Mouse (Mus musculus) Muller cell, postnatal 12 days (primary cell): ENCODE results near the gene Wdr70.

Experiments used
- DNase-seq: peaks from one replicate; pipeline ENCODE4 v3.0.0-alpha.2; 2015; ENCODE audit errors: inconsistent ontology term

Gene Wdr70

DNA sequence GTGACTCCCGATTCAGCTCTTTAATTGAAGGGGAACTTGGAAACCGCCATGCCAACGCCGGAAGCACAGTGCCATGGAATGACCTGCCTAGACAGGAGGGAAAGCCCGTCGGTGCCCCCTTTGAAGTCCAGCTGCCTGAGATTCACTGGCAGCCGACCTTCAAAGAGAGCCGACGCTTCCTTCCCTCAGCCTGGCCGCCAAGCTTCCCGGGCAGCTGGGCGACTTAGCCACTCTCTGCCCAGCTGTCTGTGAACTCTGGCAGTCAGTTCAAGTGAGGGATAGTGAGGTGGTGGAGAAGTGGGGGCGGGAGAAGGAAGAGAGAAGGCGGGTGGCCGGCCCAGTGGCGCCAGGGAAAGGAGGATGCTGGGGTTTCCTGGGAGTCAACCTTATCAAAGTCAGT lies 164.9 kb downstream of the Wdr70 start:
- peak; percentile 51 for DNase-seq

DNA sequence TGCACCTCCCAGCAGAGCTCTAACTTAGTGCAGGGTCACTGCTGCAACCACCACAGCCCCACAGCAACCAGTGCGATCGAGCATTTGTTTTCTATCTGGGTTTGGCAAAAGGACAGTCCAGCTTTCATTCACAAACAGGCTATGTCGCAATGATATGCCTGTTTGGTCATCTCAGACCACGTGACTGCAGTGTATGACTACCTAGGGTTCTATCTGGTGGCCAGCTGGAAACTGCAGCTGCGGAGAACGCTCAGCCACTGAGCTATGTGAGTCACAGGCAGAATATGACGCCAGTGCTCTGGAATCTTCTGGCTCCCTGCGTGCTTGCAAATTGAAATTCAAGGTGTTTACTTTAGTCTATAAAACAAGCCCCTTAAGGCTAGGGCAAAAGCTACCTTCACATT lies 167.4 kb downstream of the Wdr70 start:
- DNase-seq = peak; percentile 93

DNA sequence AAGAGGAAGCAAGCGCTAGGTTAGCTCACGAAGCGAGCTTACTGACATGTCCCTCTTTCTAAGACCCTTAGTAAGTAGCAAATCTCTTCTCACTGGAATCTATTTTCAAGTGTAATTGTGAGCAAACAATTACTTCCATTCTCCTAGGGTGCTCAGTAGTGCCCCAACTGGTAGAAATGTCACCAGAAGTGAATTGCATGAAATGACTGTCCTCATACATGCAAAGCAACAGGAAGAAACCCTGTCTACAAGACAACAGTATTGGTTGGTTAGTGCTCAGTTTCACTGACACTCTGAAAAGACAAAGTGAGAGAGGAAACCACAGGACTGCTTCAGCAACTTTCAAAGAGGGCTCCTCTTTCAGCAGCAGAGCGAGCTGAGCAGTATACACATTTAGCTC lies 173.6 kb downstream of the Wdr70 start:
- no peak for DNase-seq

- DNase-seq = no peak
These were observed 175.7 kb downstream of the Wdr70 start for GRCm38 (mm10) chr15:7923281-7923680.

DNA sequence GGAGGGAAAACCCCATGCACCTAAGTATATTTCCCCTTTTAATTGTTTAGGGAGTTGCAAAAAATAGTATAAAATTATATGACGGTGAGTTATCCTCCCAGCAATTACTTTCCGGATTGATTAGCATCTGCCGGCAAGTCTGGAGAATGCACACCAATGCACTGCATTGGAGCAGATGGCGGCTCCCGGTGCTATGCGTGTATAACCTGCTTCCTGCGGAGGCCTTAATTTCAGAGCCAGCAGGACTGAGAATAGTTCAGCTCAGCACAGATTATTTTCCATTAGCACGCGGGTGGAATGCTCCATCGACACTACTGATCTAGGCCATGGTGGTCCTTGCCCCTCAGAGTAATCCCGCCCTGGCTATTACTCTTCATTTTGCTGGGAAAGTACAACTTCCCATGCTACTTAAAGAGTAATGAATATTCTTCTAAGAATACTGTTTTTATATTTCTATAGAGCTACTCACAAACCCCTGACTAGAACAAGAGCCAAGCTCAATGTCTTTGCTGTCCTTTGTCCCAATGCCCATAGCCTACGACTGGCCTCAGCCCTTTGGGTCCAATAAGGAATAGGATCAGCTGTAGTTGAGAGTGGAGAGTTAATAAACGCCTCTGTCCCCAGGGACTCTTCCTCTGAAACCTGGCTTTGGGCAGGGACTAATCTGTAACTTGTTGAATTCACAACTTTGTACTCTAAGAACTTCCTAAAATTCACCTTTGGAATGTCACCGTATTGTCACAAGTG lies 176.5 kb downstream of the Wdr70 start:
- no peak for DNase-seq

- DNase-seq = no peak
These were observed 177.9 kb downstream of the Wdr70 start for GRCm38 (mm10) chr15:7921124-7921523.

DNA sequence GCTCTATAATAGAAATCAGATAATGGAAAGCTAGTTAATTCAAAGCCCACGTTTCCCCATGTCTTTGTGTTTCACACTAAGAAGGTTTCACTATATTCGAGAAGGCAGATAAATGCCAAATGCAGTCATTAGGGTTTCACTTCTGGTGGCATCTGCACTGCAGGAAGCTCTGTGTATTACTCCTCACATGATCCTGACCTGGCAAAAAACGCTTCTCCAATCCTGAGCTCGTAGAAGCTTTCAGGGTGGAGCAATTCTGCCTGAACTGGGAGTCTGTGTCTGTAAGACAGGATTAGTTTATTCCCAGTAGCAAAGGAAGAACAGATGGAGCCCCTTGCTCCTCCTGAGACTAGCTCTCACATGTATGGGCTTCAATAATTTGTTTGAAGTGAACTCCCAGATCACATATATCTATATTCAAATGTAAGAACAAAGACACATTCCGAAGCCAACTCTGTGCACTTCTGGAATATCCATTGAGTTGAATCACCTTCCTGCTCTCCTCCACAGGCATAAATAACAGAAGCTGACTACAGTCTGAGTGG lies 192.4 kb downstream of the Wdr70 start:
- no peak for DNase-seq

GRCm38 (mm10) chr15:7899286-7899685 lies 199.7 kb downstream of the Wdr70 start:
- DNase-seq = no peak

- no peak for DNase-seq
These were observed 207.3 kb downstream of the Wdr70 start for GRCm38 (mm10) chr15:7891547-7892282.

GRCm38 (mm10) chr15:7890286-7890685 lies 208.7 kb downstream of the Wdr70 start:
- DNase-seq = no peak

DNA sequence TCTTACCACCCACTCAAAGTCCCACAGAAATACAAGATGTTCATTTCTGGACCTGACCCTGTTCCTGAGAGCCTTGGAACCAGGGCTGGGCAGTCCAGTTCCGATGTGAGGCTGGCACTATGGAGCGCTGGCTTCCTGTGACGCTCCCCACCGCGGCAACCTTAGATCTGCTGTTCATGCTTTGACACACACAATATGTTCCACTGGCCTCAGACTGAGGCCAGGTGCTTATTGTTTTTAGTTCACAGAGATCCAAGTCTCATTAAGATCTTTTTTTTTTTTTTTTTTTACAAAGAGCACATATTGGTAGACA lies 209.7 kb downstream of the Wdr70 start:
- no peak for DNase-seq

DNA sequence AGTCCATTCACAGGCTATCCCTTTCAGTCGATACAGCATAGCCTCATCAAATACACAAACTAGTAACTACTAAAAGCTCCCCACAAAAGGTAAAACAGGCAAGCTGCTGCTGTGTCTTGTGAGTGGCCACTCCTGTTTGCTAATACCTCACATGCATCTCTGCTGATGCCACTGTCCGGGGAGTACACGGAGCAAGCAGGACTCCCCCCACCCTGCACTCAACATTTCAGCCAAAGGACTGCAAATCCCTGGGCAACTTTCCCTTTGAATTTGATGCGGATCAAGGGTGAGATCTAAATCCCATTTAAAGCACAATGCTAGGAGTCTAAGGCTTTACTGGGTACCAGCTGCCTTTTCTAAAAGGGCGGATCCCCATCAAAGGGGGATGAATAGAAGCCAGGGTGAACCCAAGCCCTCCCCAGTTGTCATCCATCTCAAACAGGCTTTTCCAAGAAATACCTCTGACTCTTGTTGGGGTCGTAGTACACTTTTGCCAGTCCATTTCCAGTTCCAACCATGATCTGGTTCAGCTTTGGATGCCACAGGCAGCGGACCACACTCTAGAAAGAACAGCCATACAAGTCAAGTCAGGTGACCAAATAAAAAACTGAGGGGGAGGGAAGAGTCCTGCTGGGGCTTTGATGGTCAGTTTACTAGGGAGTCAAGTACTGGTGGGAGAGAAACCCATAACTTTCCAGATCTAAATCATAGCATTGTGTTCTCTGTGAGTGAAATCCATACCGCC lies 210.2 kb downstream of the Wdr70 start:
- no peak for DNase-seq

- peak; percentile 70 for DNase-seq
These were observed 212.4 kb downstream of the Wdr70 start for GRCm38 (mm10) chr15:7886591-7886990.

DNA sequence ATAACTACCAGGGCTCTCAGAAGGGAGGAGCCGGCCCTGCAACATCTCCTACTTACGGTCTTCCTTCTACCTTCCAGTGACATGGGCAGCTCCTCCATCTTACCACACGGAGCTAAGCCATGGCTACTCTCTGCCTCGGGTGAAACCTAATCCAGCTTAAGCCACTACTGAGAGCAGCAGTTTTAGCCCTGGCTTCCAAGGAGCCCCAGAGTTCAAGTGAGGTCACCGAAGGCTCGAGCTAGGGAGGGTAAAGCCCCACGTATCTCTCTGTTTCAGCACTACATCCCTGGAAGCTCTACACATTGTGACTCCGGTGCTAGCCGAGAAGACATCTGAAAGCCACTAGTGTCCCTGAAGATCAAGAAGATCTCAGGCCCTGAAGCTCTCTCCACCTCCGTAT lies 213.9 kb downstream of the Wdr70 start:
- DNase-seq = no peak

GRCm38 (mm10) chr15:7884181-7884580 lies 214.8 kb downstream of the Wdr70 start:
- no peak for DNase-seq

DNA sequence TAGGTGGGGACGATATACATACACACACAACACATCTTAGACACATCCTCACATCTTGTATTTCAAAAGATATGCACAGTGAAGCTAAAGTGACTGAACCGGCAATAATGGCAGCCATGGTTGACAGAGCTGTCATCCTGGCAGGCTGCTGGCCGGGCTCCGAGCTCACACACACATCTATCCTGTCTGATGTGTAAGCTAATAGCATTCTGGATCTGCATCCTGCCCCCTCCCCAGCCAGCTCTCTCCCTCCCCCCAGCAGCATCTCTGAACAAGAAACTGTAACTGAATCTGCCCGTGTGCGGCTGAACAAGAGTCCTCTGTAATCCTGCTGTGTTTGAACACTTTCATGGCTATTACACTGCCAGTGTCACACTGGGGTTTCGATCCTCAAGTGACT lies 219.1 kb downstream of the Wdr70 start:
- DNase-seq = no peak

GRCm38 (mm10) chr15:7878861-7879260 lies 220.1 kb downstream of the Wdr70 start:
- DNase-seq = no peak

DNA sequence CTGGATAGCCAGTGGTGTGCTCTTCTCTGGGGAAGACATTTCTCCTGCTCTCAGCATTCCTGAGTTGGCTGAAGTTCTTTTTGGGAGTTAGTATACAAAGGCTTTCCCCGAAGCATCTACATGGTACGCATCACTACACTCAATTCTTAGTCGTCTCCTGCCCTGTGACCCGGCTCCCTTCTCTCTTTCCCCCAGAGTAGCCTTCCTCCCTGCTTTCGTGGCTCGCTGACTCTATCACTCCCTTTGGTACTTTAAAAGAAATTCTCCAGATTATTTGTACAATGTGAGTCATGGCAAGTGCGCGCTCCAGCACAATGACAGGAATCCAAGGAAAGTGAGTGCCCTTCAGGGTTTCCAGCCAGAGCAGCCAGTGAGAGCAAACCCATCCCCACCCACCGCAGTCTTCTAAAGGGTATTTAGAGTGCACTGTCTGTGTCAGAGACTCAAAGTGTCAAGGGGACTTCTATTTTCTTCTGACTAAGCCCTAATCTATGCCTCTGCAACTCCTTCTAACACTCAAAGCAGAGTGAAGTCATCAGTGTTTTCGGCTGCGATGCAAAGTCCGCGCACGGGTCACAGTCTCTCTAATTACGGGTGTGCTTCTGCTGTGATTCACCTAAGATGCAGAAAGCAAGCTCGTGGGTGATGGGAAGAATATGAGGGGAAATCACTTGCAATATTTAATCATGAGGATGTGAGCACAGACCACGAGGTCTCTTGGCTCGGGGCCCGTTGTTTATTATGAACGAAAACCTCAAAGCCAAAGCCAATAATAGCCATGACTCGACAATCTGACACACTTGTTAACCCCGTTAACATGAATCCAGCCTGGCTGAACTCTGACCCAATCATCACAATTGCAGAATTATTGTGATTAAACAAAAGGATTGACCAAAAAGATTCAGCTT lies 221.2 kb downstream of the Wdr70 start:
- DNase-seq = peak; percentile 97

DNA sequence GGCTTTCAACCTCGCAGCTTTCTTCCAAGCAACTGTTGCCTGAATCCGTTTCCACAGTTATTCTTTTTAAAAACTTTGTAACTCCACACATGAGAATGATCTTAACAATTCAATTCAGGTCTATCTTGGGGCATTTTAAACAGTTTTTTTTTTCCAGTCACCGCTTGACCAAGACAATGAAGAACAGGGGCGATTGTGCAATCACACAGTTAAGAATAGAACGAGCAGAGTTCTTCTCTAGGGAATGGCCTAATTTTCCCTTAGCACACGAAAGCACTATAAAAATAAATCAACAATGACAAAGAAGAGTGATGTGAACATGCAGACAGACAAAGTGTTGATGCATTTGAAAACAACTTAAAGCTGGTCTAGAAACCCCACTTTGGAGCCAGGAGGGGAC lies 223.1 kb downstream of the Wdr70 start:
- no peak for DNase-seq

DNA sequence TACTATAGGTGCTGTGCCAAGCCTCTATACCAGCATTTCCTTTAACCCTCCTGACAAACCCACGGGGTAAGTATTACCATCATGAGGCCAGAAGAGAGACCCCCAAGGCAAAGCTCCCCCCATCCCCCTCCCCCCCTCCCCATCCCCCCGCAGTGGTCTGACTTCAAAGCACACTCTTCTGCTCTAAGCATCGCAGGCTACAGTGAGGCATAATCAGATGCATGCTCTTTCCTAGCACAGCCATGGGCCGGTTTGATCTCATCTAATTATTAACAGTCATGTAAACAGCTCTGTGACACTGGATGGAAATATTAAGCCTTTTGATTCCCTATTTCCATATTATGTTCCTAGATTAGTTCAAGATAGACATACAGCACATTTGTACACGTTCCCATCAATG lies 226.5 kb downstream of the Wdr70 start:
- DNase-seq = no peak

- DNase-seq = no peak
These were observed 233.7 kb downstream of the Wdr70 start for GRCm38 (mm10) chr15:7865305-7865704.
